9 mouse cellular contexts compared by ENCODE assay signal in genomic region chr2:31460025-31460571, GRCm38 (mm10). TPM values are rescaled to one million over a fixed set of nuclear protein-coding genes. Genes with fewer than 3 reads are reported as not detected.
DNase-seq lines count a peak whose midpoint lies in the region; ATAC-seq and TF ChIP-seq lines count a peak whose summit lies in the region.
"Had no signal": no experiment of that assay in that cellular context is flagged by ENCODE, and none has a peak within 500 bp of the region (broad histone marks: within the 10 kb centered on the region; RNA-seq: fewer than 3 reads in every experiment).

No protein-coding gene starts in this region.

- 9% methylated on average over 48 of the region's 48 CpGs for WGBS in heart, adult 2 months
- 4% methylated on average over 48 of the region's 48 CpGs for WGBS in forebrain, postnatal 0 days
- WGBS in kidney, postnatal 0 days = 2% methylated on average over 48 of the region's 48 CpGs
- WGBS in spleen, adult 2 months = 4% methylated on average over 48 of the region's 48 CpGs

- no peaks in the 10 kb centered on the region for H3K9me3 ChIP-seq in forebrain, postnatal 0 days (ENCODE audit: low read length)
- no peaks in the 10 kb centered on the region for H3K9me3 ChIP-seq in kidney, postnatal 0 days (replicated peaks; ENCODE audit: low read length)

- no peak for TF ChIP-seq EP300 in heart, adult 2 months (IDR thresholded peaks at IDR 0.05; ENCODE audit: insufficient read depth, low read depth, low read length)

- peak; percentile 67 for TF ChIP-seq CTCF in heart, adult 2 months (IDR thresholded peaks at IDR 0.05)
- TF ChIP-seq CTCF in forebrain, postnatal 0 days (IDR thresholded peaks at IDR 0.05; ENCODE audit: low read depth) = peak; percentile 83
- TF ChIP-seq CTCF in kidney, postnatal 0 days (IDR thresholded peaks at IDR 0.05; ENCODE audit: low read depth) = peak; percentile 61
- peak; percentile 41; the same call in 1 of the 2 replicates for TF ChIP-seq CTCF in spleen, adult 2 months (IDR thresholded peaks at IDR 0.05; ENCODE audit: extremely low read depth, insufficient read depth, insufficient read length, insufficient replicate concordance)

- TF ChIP-seq POLR2A in heart, adult 2 months (IDR thresholded peaks at IDR 0.05; ENCODE audit: insufficient read depth, low read depth, low read length) = no peak
- no peak for TF ChIP-seq POLR2A in spleen, adult 2 months (IDR thresholded peaks at IDR 0.05; ENCODE audit: low read depth, low read length)

- peak overlapping the region; percentile 24; the same call in 1 of the 2 replicates for H3K4me3 ChIP-seq in heart, adult 2 months
- H3K4me3 ChIP-seq in forebrain, postnatal 0 days (ENCODE audit: low read depth, low read length) = peak overlapping the region; percentile 38
- peak overlapping the region; percentile 29 for H3K4me3 ChIP-seq in kidney, postnatal 0 days (replicated peaks; ENCODE audit: low read depth, low read length)
- H3K4me3 ChIP-seq in spleen, adult 2 months (ENCODE audit: extremely low read depth, insufficient read depth, insufficient read length) = peak overlapping the region; percentile 45; the same call in 1 of the 2 replicates
- H3K4me3 ChIP-seq: myocyte had no signal

- intact Hi-C loops in heart, adult 2 months (cut with DNase I) = no loop called here

- no peak overlapping the region for H3K27ac ChIP-seq in heart, adult 2 months
- H3K27ac ChIP-seq in forebrain, postnatal 0 days (ENCODE audit: low read depth, low read length) = no peak overlapping the region
- H3K27ac ChIP-seq in kidney, postnatal 0 days = peak overlapping the region; percentile 61
- no peak overlapping the region for H3K27ac ChIP-seq in spleen, adult 2 months (ENCODE audit: insufficient read depth, low read length)

- no peaks in the 10 kb centered on the region for H3K4me1 ChIP-seq in heart, adult 2 months (ENCODE audit: control insufficient read depth, insufficient read depth, low read length)
- H3K4me1 ChIP-seq in forebrain, postnatal 0 days (ENCODE audit: insufficient read depth) = no peaks in the 10 kb centered on the region
- no peaks in the 10 kb centered on the region; the same call in 1 of the 2 replicates for H3K4me1 ChIP-seq in kidney, postnatal 0 days (replicated peaks; ENCODE audit: insufficient read depth, low read length)
- H3K4me1 ChIP-seq in spleen, adult 2 months (ENCODE audit: control insufficient read depth, insufficient read depth, insufficient read length) = peaks cover 22% of the 10 kb centered on the region; the same call in 1 of the 2 replicates

- peak; percentile 37 to 42 for DNase-seq in heart, adult 2 months
- no peak for DNase-seq in heart, adult 18-20 months
- DNase-seq in ZHBTc4 (ENCODE audit: low read depth, low spot score) = peak; percentile 80
- peak; percentile 78 for DNase-seq in forebrain, postnatal 0 days
- DNase-seq in kidney, postnatal 0 days (ENCODE audit: low spot score) = peak; percentile 59
- DNase-seq in lung, postnatal 36 days = peak; percentile 31
- DNase-seq in spleen, adult 2 months (ENCODE audit: low read depth in 1 of 2, low spot score in 2 of 2) = peak in 1 of 2 experiments; percentile 50
- DNase-seq in cerebellum, postnatal 36 days = no peak

- peaks cover 7% of the 10 kb centered on the region for H3K27me3 ChIP-seq in heart, adult 2 months (ENCODE audit: control insufficient read depth, insufficient read depth, low read length)
- peaks cover 30% of the 10 kb centered on the region for H3K27me3 ChIP-seq in forebrain, postnatal 0 days (ENCODE audit: insufficient read depth, low read length)
- H3K27me3 ChIP-seq in kidney, postnatal 0 days (ENCODE audit: insufficient read depth, low read length) = no peaks in the 10 kb centered on the region
- H3K27me3 ChIP-seq in spleen, adult 2 months (ENCODE audit: control insufficient read depth, insufficient read depth, low read length) = no peaks in the 10 kb centered on the region

- 0 out of 2 replicates have a peak overlapping the region, but pooled peaks have one; percentile 22 for H3K9ac ChIP-seq in heart, adult 2 months (ENCODE audit: low read depth, low read length)
- peak overlapping the region; percentile 54 for H3K9ac ChIP-seq in forebrain, postnatal 0 days
- no peak overlapping the region for H3K9ac ChIP-seq in kidney, postnatal 0 days (ENCODE audit: low read depth, low read length)

- H3K36me3 ChIP-seq in heart, adult 2 months (ENCODE audit: control insufficient read depth, insufficient read depth, low read length) = no peaks in the 10 kb centered on the region
- H3K36me3 ChIP-seq in forebrain, postnatal 0 days (ENCODE audit: insufficient read depth) = no peaks in the 10 kb centered on the region
- no peaks in the 10 kb centered on the region for H3K36me3 ChIP-seq in kidney, postnatal 0 days (ENCODE audit: insufficient read depth, low read length)
- H3K36me3 ChIP-seq in spleen, adult 2 months (ENCODE audit: control insufficient read depth, insufficient read depth, low read length) = no peaks in the 10 kb centered on the region

- H3K79me2 ChIP-seq in heart, adult 2 months (replicated peaks; ENCODE audit: control insufficient read depth, insufficient read depth, low read length) = no peaks in the 10 kb centered on the region

- H3K4me2 ChIP-seq in forebrain, postnatal 0 days (ENCODE audit: low read depth) = peak overlapping the region; percentile 58
- peak overlapping the region; percentile 58 for H3K4me2 ChIP-seq in kidney, postnatal 0 days (ENCODE audit: low read length)

- ATAC-seq in forebrain, postnatal 0 days = peak; percentile 85
- peak; percentile 43 for ATAC-seq in kidney, postnatal 0 days (replicated peaks; ENCODE audit: low FRiP score, low read depth)

RNA-seq across cellular contexts. Expression of gene Ass1, which starts 9.9 kb away (rescaled TPM):
- 1 to 10 TPM; 5.4 to 6.5 TPM for total RNA-seq in heart, adult 2 months (2021)
- polyA plus RNA-seq in heart, adult 2 months (2012; rRNA removed) = 4.9 and 7.0 TPM in 2 replicates
- total RNA-seq in heart, adult 18-20 months (2021) = 1 to 10 TPM; 5.2 to 7.6 TPM
- 16.2 and 18.0 TPM in 2 replicates for total RNA-seq in forebrain, postnatal 0 days (2014; rRNA removed)
- 11.8 and 17.9 TPM in 2 replicates for polyA plus RNA-seq in forebrain, postnatal 0 days (2015; fragmentation: Nextera tagmentation; extraction: Ambion mirVana)
- 319 and 427 TPM in 2 replicates for polyA plus RNA-seq in kidney, postnatal 0 days (2015; fragmentation: Nextera tagmentation; extraction: Ambion mirVana)
- 17.5 and 18.9 TPM in 2 replicates for polyA plus RNA-seq in spleen, adult 2 months (2012; rRNA removed)

Comparison
In these comparisons a context has a peak if more than half of its experiments do, and no peak if none do; other contexts are left out.
1. DNase-seq: peak in heart, adult 2 months (2 of 2), ZHBTc4 (single experiment), forebrain, postnatal 0 days (single experiment), kidney, postnatal 0 days (single experiment) and lung, postnatal 36 days (single experiment); none in heart, adult 18-20 months (0 of 2) and cerebellum, postnatal 36 days (0 of 2).
2. RNA of gene Ass1, which starts 9.9 kb away (polyA plus RNA-seq): 319 to 427 TPM in kidney, postnatal 0 days; 17.5 to 18.9 TPM in spleen, adult 2 months, 11.8 to 17.9 TPM in forebrain, postnatal 0 days and 4.9 to 7.0 TPM in heart, adult 2 months; every median in the first group is over 10 times any median in the second.
3. Peak in every context shown above with its lines, with median percentiles within 50 percentile points of each other: H3K4me3 ChIP-seq and CTCF ChIP-seq.